Mouse (Mus musculus): ENCODE results near the gene S1pr4.

DNA sequence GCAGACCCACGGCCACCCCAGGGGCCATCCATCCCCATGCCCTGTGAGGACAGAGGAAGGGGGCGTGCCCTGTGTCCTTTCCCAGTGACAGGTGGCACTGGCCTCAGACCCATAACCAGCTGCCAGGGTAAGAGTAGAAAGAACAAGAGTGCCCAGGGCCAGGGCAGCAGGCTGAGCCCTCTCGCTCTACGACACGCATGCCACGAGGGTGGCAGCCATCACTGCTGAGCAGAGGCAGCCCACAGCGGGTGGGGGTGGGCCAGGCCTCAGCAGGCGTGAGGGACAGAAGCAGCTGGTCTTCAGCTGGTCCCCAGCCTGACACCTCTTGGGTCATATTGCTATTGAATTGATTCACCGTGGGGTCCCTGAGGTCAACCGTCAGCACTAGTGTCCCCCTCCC lies 13.4 kb downstream of the S1pr4 start:
- TF ChIP-seq CTCF (IDR thresholded peaks at IDR 0.05; ENCODE audit: control insufficient read depth, insufficient read depth, insufficient replicate concordance, low read depth, low read length) (no peak), POLR2A (IDR thresholded peaks at IDR 0.05; ENCODE audit: control insufficient read depth, low read depth, low read length) (no peak)
